Mouse (Mus musculus): Measurements from ENCODE around the gene Klc2. TPM values are rescaled to one million over a fixed set of nuclear protein-coding genes. Genes with fewer than 3 reads are reported as not detected.

Gene Klc2
- polyA plus RNA-seq, 1 experiment from 2014 or later: 84.6 TPM

- H3K4me3 ChIP-seq (ENCODE audit: low read depth, low read length): peak overlapping the region; percentile 36
- no peaks in the 10 kb centered on the region for H3K36me3 ChIP-seq (ENCODE audit: control insufficient read depth, insufficient read depth, low read length)
- H3K4me1 ChIP-seq (ENCODE audit: control insufficient read depth, insufficient read depth, low read length): peaks cover 25% of the 10 kb centered on the region
- H3K9me3 ChIP-seq (ENCODE audit: control insufficient read depth, low read length): no peaks in the 10 kb centered on the region
- H3K9ac ChIP-seq (replicated peaks; ENCODE audit: low read depth, low read length): no peak overlapping the region
- 0 out of 2 replicates have a peak, but pooled peaks have one; percentile 2 for ATAC-seq (ENCODE audit: low read depth)
- H3K4me2 ChIP-seq (ENCODE audit: low read depth, low read length): peak overlapping the region; percentile 61
- no peak overlapping the region for H3K27ac ChIP-seq (ENCODE audit: low read depth, low read length)
- 3% methylated on average over 20 of the region's 20 CpGs for WGBS
- peaks cover 14% of the 10 kb centered on the region for H3K27me3 ChIP-seq (ENCODE audit: control insufficient read depth, insufficient read depth, low read length)
These were observed 45.9 kb downstream of the Klc2 start for GRCm38 (mm10) chr19:5072389-5073019.

GRCm38 (mm10) chr19:5071545-5072369, 46.6 kb downstream of the Klc2 start:
- Histone ChIP-seq H3K4me2 (ENCODE audit: low read depth, low read length) (peak overlapping the region; percentile 61), H3K27ac (ENCODE audit: low read depth, low read length) (peak overlapping the region; percentile 61), H3K36me3 (ENCODE audit: control insufficient read depth, insufficient read depth, low read length) (no peaks in the 10 kb centered on the region), H3K27me3 (ENCODE audit: control insufficient read depth, insufficient read depth, low read length) (peaks cover 20% of the 10 kb centered on the region), H3K4me3 (ENCODE audit: low read depth, low read length) (peak overlapping the region; percentile 36), H3K4me1 (ENCODE audit: control insufficient read depth, insufficient read depth, low read length) (peaks cover 28% of the 10 kb centered on the region), H3K9ac (replicated peaks; ENCODE audit: low read depth, low read length) (peak overlapping the region; percentile 49), H3K9me3 (ENCODE audit: control insufficient read depth, low read length) (no peaks in the 10 kb centered on the region)
- WGBS: under 1% methylated on average over 40 of the region's 40 CpGs
- ATAC-seq (ENCODE audit: low read depth): peak; percentile 74

- Histone ChIP-seq H3K4me3 (ENCODE audit: low read depth, low read length) (peak overlapping the region; percentile 36), H3K4me1 (ENCODE audit: control insufficient read depth, insufficient read depth, low read length) (peaks cover 28% of the 10 kb centered on the region), H3K27me3 (ENCODE audit: control insufficient read depth, insufficient read depth, low read length) (peaks cover 20% of the 10 kb centered on the region), H3K36me3 (ENCODE audit: control insufficient read depth, insufficient read depth, low read length) (no peaks in the 10 kb centered on the region), H3K9ac (replicated peaks; ENCODE audit: low read depth, low read length) (peak overlapping the region; percentile 49), H3K27ac (ENCODE audit: low read depth, low read length) (peak overlapping the region; percentile 61), H3K4me2 (ENCODE audit: low read depth, low read length) (peak overlapping the region; percentile 61), H3K9me3 (ENCODE audit: control insufficient read depth, low read length) (no peaks in the 10 kb centered on the region)
- 6% methylated on average over 11 of the region's 11 CpGs for WGBS
- ATAC-seq (ENCODE audit: low read depth): no peak
These were observed 47.3 kb downstream of the Klc2 start for GRCm38 (mm10) chr19:5071077-5071476.

GRCm38 (mm10) chr19:5069978-5070377, 48.4 kb downstream of the Klc2 start:
- Histone ChIP-seq H3K4me2 (ENCODE audit: low read depth, low read length) (0 out of 2 replicates have a peak overlapping the region, but pooled peaks have one; percentile 57), H3K36me3 (ENCODE audit: control insufficient read depth, insufficient read depth, low read length) (no peaks in the 10 kb centered on the region), H3K27me3 (ENCODE audit: control insufficient read depth, insufficient read depth, low read length) (peaks cover 18% of the 10 kb centered on the region), H3K27ac (ENCODE audit: low read depth, low read length) (no peak overlapping the region), H3K4me1 (ENCODE audit: control insufficient read depth, insufficient read depth, low read length) (peaks cover 28% of the 10 kb centered on the region), H3K9me3 (ENCODE audit: control insufficient read depth, low read length) (no peaks in the 10 kb centered on the region), H3K4me3 (ENCODE audit: low read depth, low read length) (no peak overlapping the region), H3K9ac (replicated peaks; ENCODE audit: low read depth, low read length) (no peak overlapping the region)
- WGBS: 85% methylated on average over 7 of the region's 7 CpGs
- no peak for ATAC-seq (ENCODE audit: low read depth)

- 78% methylated on average over 5 of the region's 5 CpGs for WGBS
- Histone ChIP-seq H3K4me1 (ENCODE audit: control insufficient read depth, insufficient read depth, low read length) (peaks cover 28% of the 10 kb centered on the region), H3K4me3 (ENCODE audit: low read depth, low read length) (peak overlapping the region; percentile 37; the same call in 1 of the 2 replicates)
These were observed 48.9 kb downstream of the Klc2 start for GRCm38 (mm10) chr19:5069486-5069885.

GRCm38 (mm10) chr19:5068570-5069234, 49.7 kb downstream of the Klc2 start:
- Histone ChIP-seq H3K9me3 (ENCODE audit: control insufficient read depth, low read length) (no peaks in the 10 kb centered on the region), H3K4me1 (ENCODE audit: control insufficient read depth, insufficient read depth, low read length) (peaks cover 28% of the 10 kb centered on the region), H3K9ac (replicated peaks; ENCODE audit: low read depth, low read length) (peak overlapping the region; percentile 54), H3K4me2 (ENCODE audit: low read depth, low read length) (peak overlapping the region; percentile 57), H3K4me3 (ENCODE audit: low read depth, low read length) (peak overlapping the region; percentile 37), H3K36me3 (ENCODE audit: control insufficient read depth, insufficient read depth, low read length) (no peaks in the 10 kb centered on the region), H3K27ac (ENCODE audit: low read depth, low read length) (no peak overlapping the region), H3K27me3 (ENCODE audit: control insufficient read depth, insufficient read depth, low read length) (peaks cover 18% of the 10 kb centered on the region)
- WGBS: 35% methylated on average over 21 of the region's 21 CpGs
- ATAC-seq (ENCODE audit: low read depth): no peak

More at GRCm38 (mm10) chr19:5069486-5069885, 48.9 kb downstream of the Klc2 start:
- H3K9ac ChIP-seq (replicated peaks; ENCODE audit: low read depth, low read length): no peak overlapping the region
- no peak overlapping the region for H3K27ac ChIP-seq (ENCODE audit: low read depth, low read length)
- no peaks in the 10 kb centered on the region for H3K9me3 ChIP-seq (ENCODE audit: control insufficient read depth, low read length)
- peak overlapping the region; percentile 57; the same call in 1 of the 2 replicates for H3K4me2 ChIP-seq (ENCODE audit: low read depth, low read length)
- H3K27me3 ChIP-seq (ENCODE audit: control insufficient read depth, insufficient read depth, low read length): peaks cover 18% of the 10 kb centered on the region
- ATAC-seq (ENCODE audit: low read depth): no peak
- H3K36me3 ChIP-seq (ENCODE audit: control insufficient read depth, insufficient read depth, low read length): no peaks in the 10 kb centered on the region

- Histone ChIP-seq H3K27me3 (ENCODE audit: control insufficient read depth, insufficient read depth, low read length) (peaks cover 18% of the 10 kb centered on the region), H3K27ac (ENCODE audit: low read depth, low read length) (peak within 1 kb of the TSS; percentile 16; the same call in 1 of the 2 replicates), H3K9ac (replicated peaks; ENCODE audit: low read depth, low read length) (peak within 1 kb of the TSS; percentile 54), H3K9me3 (ENCODE audit: control insufficient read depth, low read length) (no peaks in the 10 kb centered on the region), H3K4me3 (ENCODE audit: low read depth, low read length) (peak within 1 kb of the TSS; percentile 37), H3K4me2 (ENCODE audit: low read depth, low read length) (peak within 1 kb of the TSS; percentile 57), H3K36me3 (ENCODE audit: control insufficient read depth, insufficient read depth, low read length) (no peaks in the 10 kb centered on the region), H3K4me1 (ENCODE audit: control insufficient read depth, insufficient read depth, low read length) (peaks cover 28% of the 10 kb centered on the region)
- WGBS: under 1% methylated on average over 44 of the region's 56 CpGs
- no peak for ATAC-seq (ENCODE audit: low read depth)
These were observed 50.3 kb downstream of the Klc2 start, which contains the start of gene Cd248 for GRCm38 (mm10) chr19:5067867-5068569. Cd248 (plus strand) TSS chr19:5068078.

GRCm38 (mm10) chr19:5067040-5067799, 51.1 kb downstream of the Klc2 start:
- Histone ChIP-seq H3K9ac (replicated peaks; ENCODE audit: low read depth, low read length) (peak overlapping the region; percentile 54; the same call in 1 of the 2 replicates), H3K27me3 (ENCODE audit: control insufficient read depth, insufficient read depth, low read length) (peaks cover 18% of the 10 kb centered on the region), H3K9me3 (ENCODE audit: control insufficient read depth, low read length) (no peaks in the 10 kb centered on the region), H3K4me2 (ENCODE audit: low read depth, low read length) (peak overlapping the region; percentile 57), H3K4me3 (ENCODE audit: low read depth, low read length) (peak overlapping the region; percentile 37), H3K27ac (ENCODE audit: low read depth, low read length) (no peak overlapping the region; the same call in 1 of the 2 replicates), H3K36me3 (ENCODE audit: control insufficient read depth, insufficient read depth, low read length) (no peaks in the 10 kb centered on the region), H3K4me1 (ENCODE audit: control insufficient read depth, insufficient read depth, low read length) (peaks cover 24% of the 10 kb centered on the region)
- no peak for ATAC-seq (ENCODE audit: low read depth)
- WGBS: 12% methylated on average over 15 of the region's 15 CpGs
